Mouse (Mus musculus): ENCODE data around the gene Ppp2r5b.
A peak's percentile ranks its signal among the peaks of the same experiment; 100 is the strongest.

Gene Ppp2r5b

GRCm38 (mm10) chr19:6235084-6236052 is at the start of gene Ppp2r5b:
Gene Ppp2r5b, minus strand, starts transcription at chr19:6235872.
- no peak for DNase-seq (ENCODE audit: extremely low read depth, low read depth, low spot score)

- DNase-seq (ENCODE audit: extremely low read depth, low read depth, low spot score): no peak
These were observed 49.6 kb upstream of the Ppp2r5b start for GRCm38 (mm10) chr19:6285226-6285625.

DNA sequence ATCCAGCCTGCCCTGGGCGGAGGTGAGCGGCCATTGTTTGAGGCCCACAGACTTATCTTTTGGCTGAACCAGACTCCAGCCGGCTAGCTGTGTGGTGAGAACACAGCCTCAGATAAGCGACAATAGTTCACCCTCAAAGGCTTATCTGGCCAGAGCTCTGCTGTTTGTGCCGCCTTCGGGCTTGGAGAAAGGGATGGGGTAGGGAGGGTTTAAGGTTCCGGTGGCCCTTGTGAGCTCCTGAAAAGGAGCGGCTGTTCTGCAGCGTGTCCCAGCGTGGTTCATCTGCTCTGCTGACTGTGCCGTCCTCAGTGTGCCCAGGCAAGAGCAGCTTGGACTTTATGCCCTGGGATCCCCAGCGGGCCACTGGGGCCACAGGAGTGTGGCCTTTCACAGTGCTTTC is 48.8 kb upstream of the Ppp2r5b start:
- DNase-seq (ENCODE audit: extremely low read depth, low read depth, low spot score): no peak

GRCm38 (mm10) chr19:6283001-6283400 is 47.3 kb upstream of the Ppp2r5b start:
- DNase-seq (ENCODE audit: extremely low read depth, low read depth, low spot score): no peak

GRCm38 (mm10) chr19:6281122-6282020 is 45.7 kb upstream of the Ppp2r5b start:
- no peak for DNase-seq (ENCODE audit: extremely low read depth, low read depth, low spot score)

GRCm38 (mm10) chr19:6280554-6280953 is 44.9 kb upstream of the Ppp2r5b start:
- no peak for DNase-seq (ENCODE audit: extremely low read depth, low read depth, low spot score)

DNA sequence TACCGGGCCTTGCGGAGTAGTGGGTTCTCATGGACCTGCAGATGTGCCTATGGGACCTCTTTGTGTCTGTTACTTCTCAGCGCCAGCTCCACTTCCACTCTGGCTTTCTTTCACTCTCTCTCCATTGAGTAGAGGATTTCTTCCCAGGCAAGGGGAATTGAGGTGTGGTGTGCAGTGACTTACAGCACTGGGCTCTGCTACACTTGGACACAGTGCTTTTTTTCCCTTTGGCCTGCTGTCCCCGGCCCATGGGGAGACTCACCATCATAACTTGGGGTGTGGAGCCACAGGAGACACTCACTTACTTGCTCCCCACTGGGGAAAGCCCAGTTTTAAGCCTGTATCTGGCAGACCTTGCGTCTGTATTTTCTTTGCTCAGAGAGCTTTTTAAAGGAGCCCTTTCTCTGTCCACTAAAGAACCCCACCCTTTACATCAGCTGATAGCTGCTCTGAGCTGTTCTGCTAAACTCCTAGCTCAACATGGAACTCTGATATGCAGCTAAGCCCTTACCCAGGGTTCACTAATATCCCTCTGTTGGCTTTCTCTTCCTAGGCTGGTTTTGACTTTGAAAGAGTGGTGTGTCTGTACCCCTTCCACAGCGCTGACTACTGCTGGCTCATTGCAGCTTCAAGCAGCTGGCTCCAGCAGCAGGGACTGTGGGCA is 43.9 kb upstream of the Ppp2r5b start:
- DNase-seq (ENCODE audit: extremely low read depth, low read depth, low spot score): no peak

DNA sequence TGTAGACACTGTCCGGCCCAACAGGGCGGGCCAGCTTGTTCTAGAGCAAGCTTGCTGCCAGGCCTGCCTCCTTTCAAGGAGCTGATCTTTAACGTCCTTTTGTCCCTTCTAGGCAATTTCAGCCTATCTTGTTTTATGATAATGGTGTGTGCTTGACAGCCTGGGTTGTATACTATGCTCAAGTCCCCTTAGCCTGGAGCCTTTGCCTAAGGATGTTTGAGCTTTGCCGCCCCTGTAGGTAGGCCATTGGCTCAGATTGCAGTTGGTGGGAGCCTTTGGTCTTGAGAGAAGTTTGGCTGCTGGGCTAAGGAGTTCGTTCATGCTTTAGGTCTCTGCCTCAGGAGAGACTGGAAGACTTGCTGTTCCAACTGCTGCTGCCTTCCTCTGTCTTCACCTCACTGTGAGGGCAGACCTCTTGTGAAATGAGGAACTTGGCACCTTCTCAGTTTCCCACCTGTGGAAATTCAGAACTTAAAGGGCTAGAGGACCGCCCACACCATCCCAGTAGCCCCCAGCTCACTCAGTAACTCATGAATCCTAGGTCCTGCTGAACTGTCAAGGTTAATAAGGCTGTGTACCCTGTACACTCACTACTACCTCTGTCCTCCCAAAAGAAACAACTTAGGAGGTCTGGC is 42.9 kb upstream of the Ppp2r5b start:
- DNase-seq (ENCODE audit: extremely low read depth, low read depth, low spot score): no peak

GRCm38 (mm10) chr19:6277661-6278438 is 42.2 kb upstream of the Ppp2r5b start:
- DNase-seq (ENCODE audit: extremely low read depth, low read depth, low spot score): peak; percentile 99

GRCm38 (mm10) chr19:6276426-6277421 is 41.1 kb upstream of the Ppp2r5b start, which contains the start of gene Ehd1:
Gene Ehd1, plus strand, starts transcription at chr19:6276725.
- no peak for DNase-seq (ENCODE audit: extremely low read depth, low read depth, low spot score)

GRCm38 (mm10) chr19:6275740-6276389 is 40.2 kb upstream of the Ppp2r5b start:
- DNase-seq (ENCODE audit: extremely low read depth, low read depth, low spot score): no peak

DNA sequence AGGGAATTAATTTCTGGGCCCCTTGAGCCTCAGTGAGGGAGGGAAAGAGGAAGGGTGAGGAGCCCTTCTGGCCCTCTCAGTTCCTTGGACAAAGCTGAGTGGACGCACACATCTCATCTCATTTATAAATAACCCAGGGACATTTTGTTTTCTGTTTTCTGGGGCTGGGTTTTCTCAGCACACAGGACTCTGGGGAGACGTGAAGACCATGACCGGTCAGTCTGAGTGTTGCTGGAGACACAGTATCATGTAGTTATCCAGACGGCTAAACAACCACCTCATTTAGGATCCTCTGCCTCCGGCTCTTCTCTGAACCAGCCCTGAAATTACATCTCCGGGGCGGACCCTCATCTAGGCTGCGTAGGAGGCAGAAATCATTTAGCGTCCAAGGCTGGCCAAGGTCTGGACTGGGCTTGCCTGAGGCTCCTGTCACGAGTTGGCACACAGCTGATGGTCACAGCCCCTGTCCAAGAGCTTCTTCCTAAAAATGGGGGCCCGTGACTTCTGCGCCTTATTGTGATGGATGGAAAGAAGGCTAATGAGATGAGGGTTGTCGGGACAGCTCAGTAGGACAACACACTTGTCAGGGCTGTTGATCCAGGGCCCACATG is 38.4 kb upstream of the Ppp2r5b start:
- DNase-seq (ENCODE audit: extremely low read depth, low read depth, low spot score): no peak

GRCm38 (mm10) chr19:6273592-6273991 is 37.9 kb upstream of the Ppp2r5b start:
- DNase-seq (ENCODE audit: extremely low read depth, low read depth, low spot score): no peak

- no peak for DNase-seq (ENCODE audit: extremely low read depth, low read depth, low spot score)
These were observed 37.1 kb upstream of the Ppp2r5b start for GRCm38 (mm10) chr19:6272738-6273137.

- no peak for DNase-seq (ENCODE audit: extremely low read depth, low read depth, low spot score)
These were observed 36.4 kb upstream of the Ppp2r5b start for GRCm38 (mm10) chr19:6272053-6272452.

DNA sequence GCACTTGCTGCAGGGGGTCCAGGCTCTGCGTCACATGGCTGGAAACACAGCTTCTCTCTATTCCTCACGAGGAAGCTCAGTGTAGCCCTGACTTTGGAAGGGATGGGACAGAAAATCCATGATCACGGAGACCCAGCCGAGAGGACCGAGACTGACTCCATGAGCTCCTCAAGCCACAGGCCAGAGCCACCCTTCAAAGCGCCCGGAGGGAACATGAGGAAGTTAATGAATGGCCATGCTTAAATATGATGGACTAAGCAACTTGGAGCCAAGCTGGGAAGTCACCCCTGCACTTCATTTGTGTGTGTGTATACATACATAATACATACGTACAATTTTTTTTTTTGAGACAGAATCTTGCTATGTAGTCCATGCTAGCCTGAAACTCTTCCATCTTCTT is 35.5 kb upstream of the Ppp2r5b start:
- DNase-seq (ENCODE audit: extremely low read depth, low read depth, low spot score): no peak

- no peak for DNase-seq (ENCODE audit: extremely low read depth, low read depth, low spot score)
These were observed 35.0 kb upstream of the Ppp2r5b start for GRCm38 (mm10) chr19:6270661-6271060.

Data from fat pad, adult 2 months (tissue).